Mouse (Mus musculus): Measurements from ENCODE around the gene 2510009E07Rik. TPM values are rescaled to one million over a fixed set of nuclear protein-coding genes. Genes with fewer than 3 reads are reported as not detected.

The 2510009E07Rik gene
- total RNA-seq, 2 experiments from 2014 or later: 35.8 to 42.4 TPM

DNA sequence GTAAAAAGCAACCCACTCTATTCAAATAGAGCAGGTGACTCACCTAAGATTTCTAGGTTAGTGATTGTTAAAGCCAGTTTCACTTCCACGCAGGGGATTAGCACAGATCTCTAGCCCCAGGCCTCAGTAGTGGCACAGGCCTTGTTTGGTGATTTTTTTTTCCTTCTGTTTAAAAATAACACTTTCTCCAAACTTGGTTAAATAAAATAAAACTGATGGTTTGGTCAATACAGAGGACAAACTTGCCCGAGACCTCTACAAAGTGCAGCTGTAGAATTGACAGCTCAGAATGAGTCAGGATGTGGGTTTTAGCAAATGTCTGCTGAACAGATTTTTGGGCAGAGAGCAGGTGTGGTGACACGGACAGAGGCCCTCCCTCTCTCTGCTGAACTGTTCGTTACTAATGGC is 62.6 kb downstream of the 2510009E07Rik start:
- DNase-seq: no peak

DNA sequence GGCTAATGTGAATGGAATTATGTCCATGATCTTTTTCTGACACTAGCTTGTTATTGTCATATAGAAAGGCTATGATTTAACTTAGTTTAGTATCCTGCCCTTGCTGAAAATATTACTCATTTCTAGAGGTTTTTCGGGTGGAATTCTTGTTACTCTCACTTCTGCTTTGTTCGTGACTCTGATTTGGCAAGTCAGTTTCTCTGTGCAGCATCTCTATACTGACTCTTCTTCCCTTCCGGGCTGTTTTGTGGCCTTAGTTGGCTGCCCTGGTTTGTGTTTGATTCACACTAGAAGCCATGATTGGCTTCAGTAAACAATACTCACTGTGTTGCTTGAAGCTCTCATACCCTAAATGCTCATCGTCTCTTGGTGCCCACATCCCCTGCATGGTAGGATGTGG is 63.9 kb downstream of the 2510009E07Rik start:
- DNase-seq: no peak

- no peak for DNase-seq
These were observed 66.3 kb downstream of the 2510009E07Rik start for GRCm38 (mm10) chr16:21628061-21628591.

- no peak for DNase-seq
These were observed 67.2 kb downstream of the 2510009E07Rik start for GRCm38 (mm10) chr16:21627248-21627647.

DNA sequence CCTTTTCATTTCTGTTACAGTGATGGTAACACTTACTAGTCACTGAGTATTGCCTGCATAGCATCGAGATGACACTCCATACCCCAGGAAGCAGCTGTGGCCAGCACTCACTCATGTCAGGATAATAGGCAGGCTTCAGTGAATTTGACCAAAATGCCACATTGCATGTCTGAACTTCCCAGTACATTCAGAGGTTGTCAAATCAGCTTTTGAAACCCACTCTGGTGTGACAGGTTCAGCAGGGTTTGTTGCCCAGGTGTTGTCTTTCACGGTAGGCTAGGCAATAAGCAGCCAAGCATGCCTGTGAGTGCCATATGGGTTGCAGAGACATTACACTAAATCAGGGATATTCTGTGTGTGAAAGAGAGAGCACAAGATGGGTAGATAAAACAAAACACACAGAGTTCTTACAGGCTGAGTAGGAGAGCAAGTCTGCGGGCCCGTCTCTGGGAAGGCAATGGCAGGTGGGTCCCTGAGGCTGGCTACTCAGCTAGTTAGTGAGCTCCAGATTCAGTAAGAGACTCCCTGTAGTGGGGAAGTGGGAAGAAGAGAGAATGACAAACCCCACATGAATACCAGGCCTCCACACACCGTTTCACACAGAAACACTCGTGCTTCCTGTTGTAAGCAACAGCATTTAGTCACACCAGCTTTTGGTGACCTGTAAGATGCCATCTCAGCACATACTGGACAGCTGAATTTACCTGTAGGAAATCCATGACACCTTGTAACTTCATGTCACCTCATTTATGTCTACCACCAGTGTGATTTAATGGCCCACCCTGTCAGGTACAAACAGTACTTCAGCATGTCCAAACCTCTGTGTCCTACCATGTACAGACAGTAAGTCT is 68.5 kb downstream of the 2510009E07Rik start:
- DNase-seq: no peak

- DNase-seq: no peak
These were observed 73.8 kb downstream of the 2510009E07Rik start for GRCm38 (mm10) chr16:21620630-21621029.

GRCm38 (mm10) chr16:21615802-21616201 is 78.7 kb downstream of the 2510009E07Rik start:
- DNase-seq: no peak

DNA sequence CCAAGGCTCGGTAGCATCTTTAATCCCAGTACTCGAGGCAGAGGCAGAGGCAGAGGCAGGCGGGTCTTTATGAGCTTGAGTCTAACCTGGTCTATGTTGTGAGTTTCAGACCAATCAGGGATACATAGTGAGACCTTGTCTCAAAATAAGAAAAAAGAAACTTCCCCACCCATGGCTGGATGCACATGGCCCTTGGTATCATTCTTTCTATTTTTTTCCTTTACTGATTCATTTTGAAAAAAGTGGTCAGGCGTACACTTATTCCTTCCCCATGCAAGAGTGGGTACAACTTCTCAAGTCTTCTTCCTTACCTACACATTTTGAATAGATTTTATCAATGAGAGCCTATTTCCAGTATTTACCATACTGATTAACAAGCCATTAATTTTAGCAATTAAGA is 84.0 kb downstream of the 2510009E07Rik start:
- no peak for DNase-seq

- no peak for DNase-seq
These were observed 86.1 kb downstream of the 2510009E07Rik start for GRCm38 (mm10) chr16:21608176-21608865.

DNA sequence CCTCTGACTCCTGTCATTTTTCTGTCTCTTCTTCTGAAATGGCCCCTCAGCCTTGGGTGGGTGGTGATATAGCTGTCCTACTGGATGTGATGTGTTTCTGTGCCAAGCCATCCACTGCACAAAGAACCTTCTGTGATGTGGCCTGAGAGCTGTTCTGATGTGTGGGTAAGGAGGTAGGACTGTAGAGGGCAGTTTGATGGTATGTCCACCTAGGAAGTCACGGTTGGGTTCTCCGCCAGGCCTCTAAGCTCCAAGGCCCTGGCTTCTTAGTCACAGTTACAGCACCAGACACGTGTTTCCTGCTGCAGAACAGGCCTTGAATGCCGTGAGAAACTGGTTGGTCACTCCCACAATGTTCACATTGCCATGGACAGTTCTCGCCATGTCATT is 86.8 kb downstream of the 2510009E07Rik start:
- no peak for DNase-seq

DNA sequence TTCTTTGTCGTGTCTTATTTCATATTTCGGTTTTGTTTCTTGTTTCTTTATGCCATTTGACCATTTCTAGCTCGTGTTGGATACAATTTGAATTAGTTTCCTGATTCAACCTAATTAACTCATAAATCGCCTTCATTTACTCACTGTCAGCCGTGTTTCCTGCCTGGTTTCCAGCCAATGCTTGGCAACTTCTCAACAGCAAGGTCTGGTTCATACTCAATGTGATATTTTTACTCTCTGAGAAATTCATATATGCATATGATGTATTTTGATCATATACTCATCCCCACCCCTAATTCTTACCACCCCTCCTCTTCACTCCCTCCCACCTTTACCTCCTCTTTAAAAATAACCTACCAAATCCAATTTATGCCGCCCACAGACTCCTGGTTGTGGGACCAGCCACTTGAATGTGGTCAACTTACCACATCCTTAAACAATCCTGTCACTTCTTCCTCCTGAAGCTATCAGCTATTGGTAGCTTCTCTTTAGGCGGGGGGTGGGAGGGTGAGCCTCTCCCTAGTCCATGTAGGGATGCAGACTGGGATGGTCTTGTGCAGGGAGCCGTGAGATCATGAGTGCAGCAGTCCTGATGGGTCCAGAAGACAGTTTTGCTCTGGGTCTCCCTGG is 87.3 kb downstream of the 2510009E07Rik start:
- no peak for DNase-seq

DNA sequence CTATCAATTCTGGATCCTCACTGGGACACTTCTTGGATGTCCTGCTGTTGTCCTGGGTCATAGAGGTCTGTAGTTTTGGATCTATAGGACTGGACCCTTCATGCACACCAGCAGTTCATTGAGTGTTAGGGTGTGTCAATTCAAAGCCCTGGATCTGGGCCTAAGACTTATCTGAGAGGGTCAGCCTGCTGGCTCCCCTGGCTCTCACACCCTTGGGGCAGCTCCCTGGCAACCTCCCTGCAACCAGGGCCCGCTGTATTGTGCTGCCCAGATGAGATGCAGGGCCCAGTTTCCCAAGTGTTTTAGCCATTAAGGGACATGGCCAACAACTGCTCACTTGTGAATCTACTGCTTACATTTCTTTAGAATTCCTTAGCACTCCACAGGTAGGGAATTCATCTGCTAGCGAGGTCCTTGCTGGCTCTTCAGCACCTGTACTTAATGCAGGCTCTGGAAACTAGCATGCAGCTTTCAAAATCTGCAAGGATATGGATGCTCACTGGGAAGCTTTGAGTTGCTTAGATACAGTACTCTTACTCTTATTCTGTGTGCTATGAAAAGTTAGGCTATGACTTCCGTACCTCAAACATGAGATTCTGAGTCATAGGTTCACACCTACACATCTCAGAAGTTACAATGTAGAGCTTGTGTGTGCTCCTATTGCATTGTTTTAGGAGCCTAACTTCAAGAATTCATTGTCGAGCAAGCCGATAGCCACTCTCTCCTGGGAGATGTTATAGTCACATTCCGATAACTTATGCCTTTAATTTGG is 88.0 kb downstream of the 2510009E07Rik start:
- no peak for DNase-seq

DNA sequence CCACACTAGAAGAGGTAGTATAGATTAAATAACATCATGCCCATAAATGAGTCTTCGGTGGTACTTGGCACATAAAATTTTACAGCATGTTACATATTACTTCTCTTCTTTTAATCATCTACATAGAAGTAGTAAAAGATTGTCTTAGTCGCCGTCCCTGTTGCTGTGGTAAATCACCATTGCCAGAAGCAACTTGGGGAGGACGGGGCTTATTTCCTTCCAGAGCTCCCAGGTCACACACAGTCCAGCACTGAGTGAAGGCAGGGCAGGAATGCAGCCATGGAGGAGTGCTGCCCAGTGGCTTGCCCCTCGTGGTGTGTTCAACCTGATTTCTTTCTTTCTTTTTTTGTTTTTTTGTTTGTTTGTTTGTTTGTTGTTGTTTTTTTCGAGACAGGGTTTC is 90.1 kb downstream of the 2510009E07Rik start:
- DNase-seq: no peak

Other genes with a start within 250 kb of the 2510009E07Rik start
- 1 to 10 TPM; 1.2 to 1.3 TPM for gene Ehhadh, start 93.1 kb upstream of the 2510009E07Rik start, total RNA-seq (2021)
- 10 to 100 TPM; 15.3 to 17.3 TPM for gene Map3k13, start 99.7 kb upstream of the 2510009E07Rik start, total RNA-seq (2021)